Mouse (Mus musculus) thymus, adult 2 months (tissue): Measurements from ENCODE around the gene Ifnl3. TPM values are rescaled to one million over a fixed set of nuclear protein-coding genes. Genes with fewer than 3 reads are reported as not detected.

Experiments used
- DNase-seq: peaks from one replicate; pipeline ENCODE4 v3.0.0; 2021
- H3K27ac ChIP-seq: fragments of 200-500 bp; 2 replicates; pipeline ENCODE4 v1.5.1; 2012; ENCODE audit warnings: low read length, control low read depth; ENCODE audit not compliant: control insufficient read depth, insufficient read depth
- H3K27me3 ChIP-seq: fragments of 200-500 bp; 2 replicates; pipeline ENCODE4 v1.6.1; 2012; ENCODE audit warnings: mild to moderate bottlenecking, low read length, moderate library complexity, mixed read lengths; ENCODE audit not compliant: control insufficient read depth, insufficient read depth
- H3K36me3 ChIP-seq: fragments of 200-500 bp; 2 replicates; pipeline ENCODE4 v1.6.1; 2012; ENCODE audit warnings: mild to moderate bottlenecking, low read length, moderate library complexity; ENCODE audit not compliant: control insufficient read depth, insufficient read depth
- H3K4me1 ChIP-seq: fragments of 200-500 bp; replicated peaks from 2 replicates; pipeline ENCODE4 v1.6.1; 2012; ENCODE audit warnings: low read length; ENCODE audit not compliant: control insufficient read depth, insufficient read depth
- H3K4me3 ChIP-seq: fragments of 200-500 bp; 2 replicates; pipeline ENCODE4 v1.5.1; 2012; ENCODE audit warnings: mild to moderate bottlenecking, low read length, control low read depth, moderate library complexity; ENCODE audit not compliant: control insufficient read depth, insufficient read depth
- CTCF ChIP-seq: fragments of 200-500 bp; IDR thresholded peaks from 2 replicates; pipeline ENCODE4 v1.5.1; 2012; ENCODE audit warnings: mild to moderate bottlenecking, control low read depth, low read length, moderate library complexity, borderline replicate concordance; ENCODE audit not compliant: control insufficient read depth, poor library complexity, insufficient read depth; ENCODE audit errors: extremely low read depth
- POLR2A ChIP-seq: fragments of 200-500 bp; IDR thresholded peaks from 2 replicates; pipeline ENCODE4 v1.6.1; 2012; ENCODE audit warnings: mild to moderate bottlenecking, low read length, control low read depth, moderate library complexity; ENCODE audit not compliant: control insufficient read depth, poor library complexity, insufficient read depth; ENCODE audit errors: extremely low read depth
- WGBS: fragments of 180-500 bp; shearing (Covaris S2); methylation state at CpG from one replicate; pipeline ENCODE4 v1.1.7; 2018; 5-methylcytosine and 5-hydroxymethylcytosine counted together
- polyA plus RNA-seq: library from polyadenylated mRNA; depleted of rRNA; stranded (reverse); fragments of >200 nt; gene quantifications from 2 replicates; pipeline ENCODE4 v1.2.3, GENCODE M21; 2012

Gene Ifnl3
- polyA plus RNA-seq, 1 experiment: 0.78 TPM

DNA sequence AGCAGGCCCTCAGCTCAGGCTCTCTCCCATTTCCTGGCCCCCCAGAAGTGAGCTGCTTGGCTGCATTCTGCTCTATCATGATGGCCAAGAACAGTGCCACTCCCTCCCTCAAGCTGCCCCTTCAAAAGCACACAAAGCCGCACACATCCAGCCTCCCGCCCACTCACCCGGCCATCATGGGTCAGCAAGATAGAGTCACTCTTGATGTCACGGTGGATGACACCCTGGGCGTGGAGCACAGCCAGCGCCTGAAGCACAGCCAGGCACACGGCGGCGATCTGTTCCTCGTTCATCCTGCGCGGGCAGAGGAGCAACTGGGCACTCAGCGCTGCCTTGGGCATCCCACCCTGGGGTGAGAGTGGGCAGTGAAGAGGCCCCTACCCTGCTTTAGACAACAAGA lies 39.7 kb downstream of the Ifnl3 start:
- Histone ChIP-seq H3K27me3 (no peaks in the 10 kb centered on the region), H3K36me3 (no peaks in the 10 kb centered on the region; the same call in 1 of the 2 replicates), H3K27ac (no peak overlapping the region), H3K4me3 (no peak overlapping the region), H3K4me1 (peaks cover 56% of the 10 kb centered on the region)
- no peak for DNase-seq
- TF ChIP-seq POLR2A (no peak), CTCF (no peak)
- WGBS: 96% methylated on average over 13 of the region's 13 CpGs

DNA sequence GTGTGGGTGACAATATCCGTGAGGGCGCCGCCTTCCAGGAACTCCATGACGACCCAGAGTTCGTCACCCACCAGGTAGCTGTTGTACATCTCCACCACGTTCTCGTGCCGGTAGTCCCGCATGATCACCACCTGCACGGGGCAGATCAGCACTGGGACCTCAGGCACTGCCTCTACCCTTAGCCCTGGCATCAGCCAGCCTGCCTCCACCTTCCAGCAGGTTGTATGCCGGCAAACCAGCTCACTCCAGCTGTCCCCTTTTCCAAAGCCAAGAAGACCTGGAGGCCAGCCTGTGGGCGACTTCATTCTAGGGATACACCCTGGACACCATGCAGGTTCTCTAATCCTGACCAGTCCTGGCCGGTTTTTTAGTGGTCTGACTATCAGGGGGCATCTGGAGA lies 40.3 kb downstream of the Ifnl3 start:
- no peak overlapping the region for H3K4me3 ChIP-seq
- H3K27me3 ChIP-seq: no peaks in the 10 kb centered on the region
- TF ChIP-seq POLR2A: no peak
- TF ChIP-seq CTCF: no peak
- peaks cover 53% of the 10 kb centered on the region for H3K4me1 ChIP-seq
- H3K36me3 ChIP-seq: no peaks in the 10 kb centered on the region; the same call in 1 of the 2 replicates
- no peak overlapping the region for H3K27ac ChIP-seq
- DNase-seq: no peak
- 97% methylated on average over 13 of the region's 13 CpGs for WGBS

DNA sequence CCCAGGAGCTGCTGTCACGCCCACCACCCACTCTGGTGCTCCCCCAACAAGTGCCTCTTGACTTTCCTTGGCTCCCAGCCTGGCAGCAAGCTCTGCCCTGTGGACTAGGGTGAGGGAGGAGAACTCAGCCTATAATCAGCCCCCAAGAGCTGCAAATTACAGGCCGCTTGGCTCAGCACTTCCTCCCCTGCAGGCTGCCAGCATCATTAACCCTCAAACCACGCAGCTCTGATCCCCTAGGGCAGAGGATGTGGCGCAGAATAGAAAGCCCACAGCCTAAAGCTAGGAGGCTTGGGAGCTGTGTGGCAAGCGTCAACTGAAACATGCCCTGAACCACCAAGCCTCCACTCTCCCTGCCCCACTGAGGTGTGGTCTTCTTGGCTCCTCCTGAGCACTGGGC lies 42.8 kb downstream of the Ifnl3 start:
- 16% methylated on average over 5 of the region's 5 CpGs for WGBS
- DNase-seq: peak; percentile 49
- Histone ChIP-seq H3K4me1 (peaks cover 30% of the 10 kb centered on the region), H3K36me3 (no peaks in the 10 kb centered on the region; the same call in 1 of the 2 replicates), H3K4me3 (no peak overlapping the region), H3K27ac (peak overlapping the region; percentile 42; the same call in 1 of the 2 replicates), H3K27me3 (no peaks in the 10 kb centered on the region)
- TF ChIP-seq POLR2A (no peak), CTCF (no peak)

DNA sequence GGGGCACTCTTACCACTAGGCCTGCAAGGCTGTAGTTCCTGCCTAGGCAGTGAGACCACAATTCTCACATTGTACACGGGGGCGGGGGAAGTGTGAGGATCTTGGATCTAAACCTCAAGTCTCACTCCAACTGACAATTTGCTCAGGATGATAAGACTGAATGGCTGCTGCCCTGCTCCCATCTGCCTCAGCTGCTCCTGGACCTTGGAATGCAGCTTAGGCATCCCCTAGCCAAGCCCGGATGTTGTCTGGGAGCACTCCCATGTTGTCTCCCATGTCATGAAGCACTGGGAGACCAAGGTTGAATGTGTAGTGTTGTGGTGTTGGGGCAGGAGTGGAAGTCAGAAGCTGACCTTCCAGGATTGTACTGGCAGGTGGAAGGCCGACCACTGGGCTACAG lies 44.9 kb downstream of the Ifnl3 start:
- WGBS: 55% methylated on average over 4 of the region's 4 CpGs
- Histone ChIP-seq H3K36me3 (no peaks in the 10 kb centered on the region; the same call in 1 of the 2 replicates), H3K4me1 (peaks cover 18% of the 10 kb centered on the region), H3K4me3 (no peak overlapping the region), H3K27ac (no peak overlapping the region), H3K27me3 (no peaks in the 10 kb centered on the region)
- DNase-seq: no peak
- no peak for TF ChIP-seq POLR2A
- TF ChIP-seq CTCF: no peak

DNA sequence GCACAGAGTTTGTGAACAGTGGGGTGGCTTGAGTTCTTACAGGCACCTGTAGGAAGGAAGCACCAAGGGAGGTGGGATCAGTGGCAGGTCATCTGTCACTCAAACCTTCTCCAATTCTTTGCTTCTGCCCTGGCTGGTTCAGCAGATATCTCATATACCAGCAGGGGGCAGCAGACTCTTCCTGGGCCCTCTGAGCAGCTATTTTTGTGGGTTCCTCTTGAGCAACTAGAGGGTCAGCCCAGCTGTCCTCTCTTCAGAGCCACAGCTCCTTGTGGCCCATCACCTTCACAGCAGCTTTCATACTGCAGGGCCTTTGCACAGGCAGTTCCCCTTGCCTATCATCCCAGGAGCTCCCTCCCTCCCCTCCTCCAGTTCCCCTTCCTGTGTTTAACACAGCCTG lies 45.6 kb downstream of the Ifnl3 start:
- Histone ChIP-seq H3K27ac (no peak overlapping the region), H3K27me3 (no peaks in the 10 kb centered on the region), H3K36me3 (no peaks in the 10 kb centered on the region; the same call in 1 of the 2 replicates), H3K4me3 (no peak overlapping the region), H3K4me1 (peaks cover 20% of the 10 kb centered on the region)
- DNase-seq: peak; percentile 72
- TF ChIP-seq CTCF (0 out of 2 replicates have a peak, but pooled peaks have one; percentile 73), POLR2A (no peak)

DNA sequence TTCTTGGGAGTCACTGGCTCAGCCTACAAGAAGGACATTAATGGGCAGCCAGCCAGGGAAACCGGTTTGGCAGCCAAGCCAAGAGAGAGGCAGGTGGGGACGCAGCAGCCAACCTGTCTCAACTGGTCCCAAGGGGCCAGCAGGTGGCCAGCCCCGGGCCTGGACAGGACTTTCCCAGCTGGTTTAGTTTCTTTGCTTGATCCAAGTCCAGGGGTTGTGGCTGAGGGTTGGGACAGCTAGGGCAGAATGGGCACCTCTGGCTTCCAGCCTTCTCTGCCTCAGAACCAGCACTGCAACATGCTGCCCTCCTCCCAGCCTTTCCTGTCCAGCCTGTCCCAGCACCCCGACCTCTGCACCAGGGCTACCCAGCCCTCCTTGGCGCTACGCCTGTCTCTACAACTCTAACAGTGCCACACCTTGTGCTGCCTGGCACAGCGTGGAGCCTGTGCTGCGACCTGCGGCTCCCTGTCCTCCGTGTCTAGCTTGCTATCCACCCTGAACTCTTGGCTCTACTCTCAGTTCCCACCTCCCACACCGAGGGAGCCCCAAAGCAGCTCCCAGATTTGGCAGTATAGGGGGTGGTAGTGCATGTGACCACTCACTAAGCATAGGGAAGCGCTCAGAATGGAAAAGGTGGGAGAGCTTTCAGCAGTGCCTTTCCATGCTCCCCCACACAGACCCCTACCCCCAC lies 47.8 kb downstream of the Ifnl3 start:
- H3K4me1 ChIP-seq: peaks cover 21% of the 10 kb centered on the region
- no peak overlapping the region for H3K27ac ChIP-seq
- no peak for DNase-seq
- 91% methylated on average over 12 of the region's 12 CpGs for WGBS
- TF ChIP-seq CTCF: no peak
- TF ChIP-seq POLR2A: no peak
- H3K36me3 ChIP-seq: no peaks in the 10 kb centered on the region; the same call in 1 of the 2 replicates
- H3K27me3 ChIP-seq: no peaks in the 10 kb centered on the region
- H3K4me3 ChIP-seq: no peak overlapping the region

DNA sequence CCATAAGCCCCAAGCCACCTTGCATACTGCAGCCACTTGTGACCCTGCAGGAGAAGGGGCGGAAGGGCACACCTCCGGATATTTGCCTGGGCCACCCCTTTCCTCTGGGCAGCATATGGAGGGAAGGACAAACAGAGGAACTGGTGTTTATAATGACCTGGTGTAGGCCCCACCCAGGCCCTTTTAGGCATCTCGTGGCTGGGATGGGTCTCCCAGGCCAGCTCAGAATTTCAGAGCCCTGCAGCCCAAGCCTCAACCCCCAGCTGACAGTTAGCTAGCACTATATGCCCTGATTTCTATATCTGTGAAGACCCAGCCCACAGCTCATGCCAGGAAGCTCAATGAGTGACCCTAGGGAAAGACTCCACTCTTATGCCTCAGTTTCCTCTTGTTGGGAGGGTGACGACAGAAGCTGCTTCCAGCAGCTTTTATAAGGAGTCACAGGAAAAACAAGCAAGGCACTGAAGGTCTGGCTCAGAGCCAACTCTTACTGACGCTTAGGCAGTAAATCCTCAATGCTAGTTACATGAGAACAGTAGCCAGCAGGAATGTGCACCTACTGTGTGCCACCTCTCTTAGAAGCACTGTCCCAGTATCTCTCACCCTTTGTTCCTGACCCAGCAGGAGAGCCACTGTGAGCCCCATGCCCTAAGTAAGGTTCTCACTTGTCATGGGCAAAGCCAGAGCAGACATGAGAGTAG lies 48.5 kb downstream of the Ifnl3 start:
- Histone ChIP-seq H3K27me3 (no peaks in the 10 kb centered on the region), H3K36me3 (no peaks in the 10 kb centered on the region; the same call in 1 of the 2 replicates), H3K4me3 (no peak overlapping the region), H3K4me1 (peaks cover 14% of the 10 kb centered on the region), H3K27ac (no peak overlapping the region)
- no peak for DNase-seq
- 90% methylated on average over 5 of the region's 5 CpGs for WGBS
- TF ChIP-seq CTCF: no peak
- TF ChIP-seq POLR2A: no peak
